Mouse (Mus musculus): ENCODE measurements around the gene Gm21985. TPM values are rescaled to one million over a fixed set of nuclear protein-coding genes. Genes with fewer than 3 reads are reported as not detected.
A peak's percentile ranks its signal among the peaks of the same experiment; 100 is the strongest.

Gm21985 gene
- polyA plus RNA-seq, 1 experiment from 2014 or later, result not detected

GRCm38 (mm10) chr2:112332051-112332898, 66.2 kb downstream of the Gm21985 start:
- peak overlapping the region; percentile 16; the same call in 1 of the 2 replicates for H3K9ac ChIP-seq

GRCm38 (mm10) chr2:112337211-112337610, 71.1 kb downstream of the Gm21985 start:
- no peaks in the 10 kb centered on the region for H3K9me3 ChIP-seq (replicated peaks)
- H3K9ac ChIP-seq, result no peak overlapping the region
- H3K27me3 ChIP-seq, result no peaks in the 10 kb centered on the region
- no peak overlapping the region for H3K27ac ChIP-seq
- DNase-seq (no peak), ATAC-seq (ENCODE audit: low read depth) (no peak)
- WGBS (ENCODE audit: insufficient replicate concordance), result 89% methylated on average over 6 of the region's 6 CpGs
- peaks cover 7% of the 10 kb centered on the region for H3K4me1 ChIP-seq (replicated peaks)
- no peak overlapping the region for H3K4me3 ChIP-seq (replicated peaks)
- no peak overlapping the region for H3K4me2 ChIP-seq
- H3K36me3 ChIP-seq, result peaks cover 46% of the 10 kb centered on the region

More at GRCm38 (mm10) chr2:112332051-112332898, 66.2 kb downstream of the Gm21985 start:
- Histone ChIP-seq H3K27ac (no peak overlapping the region), H3K36me3 (peaks cover 27% of the 10 kb centered on the region), H3K4me2 (peak overlapping the region; percentile 7; the same call in 1 of the 2 replicates), H3K4me3 (replicated peaks) (no peak overlapping the region), H3K4me1 (replicated peaks) (peaks cover 43% of the 10 kb centered on the region), H3K27me3 (no peaks in the 10 kb centered on the region), H3K9me3 (replicated peaks) (no peaks in the 10 kb centered on the region)
- WGBS (ENCODE audit: insufficient replicate concordance), result 39% methylated on average over 4 of the region's 4 CpGs
- ATAC-seq (ENCODE audit: low read depth) (peak; percentile 63), DNase-seq (peak; percentile 11)

- Histone ChIP-seq H3K4me3 (replicated peaks) (no peak overlapping the region), H3K27ac (no peak overlapping the region), H3K4me2 (no peak overlapping the region), H3K4me1 (replicated peaks) (no peaks in the 10 kb centered on the region), H3K36me3 (peaks cover 35% of the 10 kb centered on the region), H3K27me3 (no peaks in the 10 kb centered on the region), H3K9me3 (replicated peaks) (no peaks in the 10 kb centered on the region), H3K9ac (no peak overlapping the region)
- WGBS (ENCODE audit: insufficient replicate concordance), result 75% methylated on average over 2 of the region's 2 CpGs
- ATAC-seq (ENCODE audit: low read depth) (0 out of 2 replicates have a peak, but pooled peaks have one; percentile 47), DNase-seq (no peak)
Observed at GRCm38 (mm10) chr2:112339736-112340135, 73.6 kb downstream of the Gm21985 start.

GRCm38 (mm10) chr2:112341117-112341516, 75.0 kb downstream of the Gm21985 start:
- no peaks in the 10 kb centered on the region for H3K27me3 ChIP-seq
- no peak for DNase-seq
- no peak overlapping the region for H3K9ac ChIP-seq
- WGBS (ENCODE audit: insufficient replicate concordance), result 68% methylated on average over 3 of the region's 3 CpGs
- H3K4me2 ChIP-seq, result no peak overlapping the region
- no peak for ATAC-seq (ENCODE audit: low read depth)
- H3K9me3 ChIP-seq (replicated peaks), result no peaks in the 10 kb centered on the region
- peaks cover 30% of the 10 kb centered on the region for H3K36me3 ChIP-seq
- H3K4me1 ChIP-seq (replicated peaks), result no peaks in the 10 kb centered on the region
- H3K27ac ChIP-seq, result no peak overlapping the region
- no peak overlapping the region for H3K4me3 ChIP-seq (replicated peaks)

GRCm38 (mm10) chr2:112348246-112348645, 82.1 kb downstream of the Gm21985 start:
- no peak for DNase-seq
- ATAC-seq (ENCODE audit: low read depth), result no peak
- Histone ChIP-seq H3K4me3 (replicated peaks) (no peak overlapping the region), H3K9ac (no peak overlapping the region), H3K9me3 (replicated peaks) (no peaks in the 10 kb centered on the region), H3K27ac (no peak overlapping the region), H3K4me2 (no peak overlapping the region), H3K4me1 (replicated peaks) (no peaks in the 10 kb centered on the region), H3K36me3 (peaks cover 38% of the 10 kb centered on the region), H3K27me3 (no peaks in the 10 kb centered on the region)
- WGBS (ENCODE audit: insufficient replicate concordance), result 76% methylated on average over 3 of the region's 3 CpGs

- Histone ChIP-seq H3K4me2 (no peak overlapping the region), H3K27ac (no peak overlapping the region), H3K9ac (no peak overlapping the region), H3K4me1 (replicated peaks) (no peaks in the 10 kb centered on the region), H3K36me3 (peaks cover 63% of the 10 kb centered on the region), H3K9me3 (replicated peaks) (no peaks in the 10 kb centered on the region), H3K27me3 (no peaks in the 10 kb centered on the region), H3K4me3 (replicated peaks) (no peak overlapping the region)
- DNase-seq (no peak), ATAC-seq (ENCODE audit: low read depth) (no peak)
- WGBS (ENCODE audit: insufficient replicate concordance), result 82% methylated on average over 7 of the region's 7 CpGs
Observed at GRCm38 (mm10) chr2:112353685-112354455, 87.8 kb downstream of the Gm21985 start.

- Histone ChIP-seq H3K4me2 (no peak overlapping the region), H3K36me3 (peaks cover 85% of the 10 kb centered on the region), H3K27ac (no peak overlapping the region), H3K4me3 (replicated peaks) (no peak overlapping the region), H3K4me1 (replicated peaks) (no peaks in the 10 kb centered on the region), H3K9ac (no peak overlapping the region), H3K9me3 (replicated peaks) (no peaks in the 10 kb centered on the region), H3K27me3 (no peaks in the 10 kb centered on the region)
- ATAC-seq (ENCODE audit: low read depth), result no peak
- WGBS (ENCODE audit: insufficient replicate concordance), result 77% methylated on average over 2 of the region's 2 CpGs
- DNase-seq, result no peak
Observed at GRCm38 (mm10) chr2:112359611-112360010, 93.5 kb downstream of the Gm21985 start.

GRCm38 (mm10) chr2:112360012-112360780, 94.1 kb downstream of the Gm21985 start:
- ATAC-seq (ENCODE audit: low read depth) (no peak), DNase-seq (no peak)
- 84% methylated on average over 12 of the region's 12 CpGs for WGBS (ENCODE audit: insufficient replicate concordance)
- H3K27ac ChIP-seq, result no peak overlapping the region
- H3K4me3 ChIP-seq (replicated peaks), result no peak overlapping the region
- no peaks in the 10 kb centered on the region for H3K4me1 ChIP-seq (replicated peaks)
- no peak overlapping the region for H3K9ac ChIP-seq
- no peak overlapping the region for H3K4me2 ChIP-seq
- H3K9me3 ChIP-seq (replicated peaks), result no peaks in the 10 kb centered on the region
- no peaks in the 10 kb centered on the region for H3K27me3 ChIP-seq
- H3K36me3 ChIP-seq, result peaks cover 86% of the 10 kb centered on the region

GRCm38 (mm10) chr2:112360781-112361169, 94.7 kb downstream of the Gm21985 start:
- Histone ChIP-seq H3K4me2 (no peak overlapping the region), H3K9me3 (replicated peaks) (no peaks in the 10 kb centered on the region), H3K27ac (no peak overlapping the region), H3K36me3 (peaks cover 85% of the 10 kb centered on the region), H3K4me3 (replicated peaks) (no peak overlapping the region), H3K9ac (no peak overlapping the region), H3K4me1 (replicated peaks) (no peaks in the 10 kb centered on the region), H3K27me3 (no peaks in the 10 kb centered on the region)
- no peak for ATAC-seq (ENCODE audit: low read depth)
- no peak for DNase-seq
- WGBS (ENCODE audit: insufficient replicate concordance), result 77% methylated on average over 2 of the region's 2 CpGs

- WGBS (ENCODE audit: insufficient replicate concordance), result 13% methylated on average over 15 of the region's 15 CpGs
- H3K4me3 ChIP-seq (replicated peaks), result peak overlapping the region; percentile 87
- peaks cover 23% of the 10 kb centered on the region for H3K4me1 ChIP-seq (replicated peaks)
- peak overlapping the region; percentile 77; the same call in 1 of the 2 replicates for H3K27ac ChIP-seq
- H3K9me3 ChIP-seq (replicated peaks), result no peaks in the 10 kb centered on the region
- H3K4me2 ChIP-seq, result peak overlapping the region; percentile 80
- peaks cover 27% of the 10 kb centered on the region for H3K36me3 ChIP-seq
- peak; percentile 62; the same call in 1 of the 2 replicates for ATAC-seq (ENCODE audit: low read depth)
- H3K9ac ChIP-seq, result peak overlapping the region; percentile 85
- DNase-seq, result peak; percentile 13
- no peaks in the 10 kb centered on the region for H3K27me3 ChIP-seq
Observed at GRCm38 (mm10) chr2:112367222-112367621, 101.1 kb downstream of the Gm21985 start.

Data from liver, embryonic 13.5 days (tissue).